Mouse (Mus musculus) hindbrain, embryonic 15.5 days (tissue): ENCODE data around the gene 1500009L16Rik. TPM values are rescaled to one million over a fixed set of nuclear protein-coding genes. Genes with fewer than 3 reads are reported as not detected.

Experiments
- polyA plus RNA-seq: library from polyadenylated mRNA; unstranded; fragments of >200 nt; fragmentation: Nextera tagmentation; extraction: Ambion mirVana; gene quantifications from 2 replicates; pipeline ENCODE4 v1.2.1, GENCODE M21; 2015

Gene 1500009L16Rik
- polyA plus RNA-seq, 1 experiment from 2014 or later = 89.7 TPM

Other genes with a start within 250 kb of the 1500009L16Rik start
- gene Aldh1l2, start 188.7 kb upstream of the 1500009L16Rik start, polyA plus RNA-seq = 12.7 and 13.5 TPM in 2 replicates
- 27.8 and 28.0 TPM in 2 replicates for gene Washc4, start 179.1 kb upstream of the 1500009L16Rik start, polyA plus RNA-seq
- gene Appl2, start 74.1 kb upstream of the 1500009L16Rik start, polyA plus RNA-seq = 46.0 and 48.9 TPM in 2 replicates